In the genomic region with DNA sequence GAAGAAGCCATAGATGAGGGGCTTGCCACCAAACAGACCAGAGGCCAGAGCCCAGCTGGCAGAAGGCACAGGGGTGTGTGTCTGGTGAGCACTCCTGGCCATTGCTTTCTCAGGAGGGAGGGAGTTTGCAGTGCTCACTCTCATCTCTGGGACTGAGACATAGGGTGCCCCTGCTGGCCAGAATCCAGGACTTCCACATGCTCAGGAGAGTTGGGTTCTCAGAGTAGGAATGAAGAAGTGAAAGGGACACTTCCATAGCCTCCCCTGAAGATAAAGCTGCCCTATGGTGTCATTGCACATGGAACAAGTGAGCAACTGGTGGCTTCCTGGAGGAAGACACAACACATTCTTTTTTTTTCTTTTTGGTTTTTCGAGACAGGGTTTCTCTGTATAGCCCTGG, we compare ENCODE assay signal across 19 mouse cellular contexts. TPM values are rescaled to one million over a fixed set of nuclear protein-coding genes. Genes with fewer than 3 reads are reported as not detected.
DNase-seq lines count a peak whose midpoint lies in the region; ATAC-seq and TF ChIP-seq lines count a peak whose summit lies in the region.
"Had no signal": no experiment of that assay in that cellular context is flagged by ENCODE, and none has a peak within 500 bp of the region (broad histone marks: within the 10 kb centered on the region; RNA-seq: fewer than 3 reads in every experiment).

No protein-coding gene starts in this region.

- H3K36me3 ChIP-seq in liver, postnatal 0 days (replicated peaks; ENCODE audit: insufficient read depth, low read length), result no peaks in the 10 kb centered on the region
- no peaks in the 10 kb centered on the region for H3K36me3 ChIP-seq in liver, embryonic 12.5 days
- H3K36me3 ChIP-seq in E14TG2a.4 (ENCODE audit: insufficient read depth, low read length) (no peaks in the 10 kb centered on the region), MEL (ENCODE audit: control insufficient read depth in 1 of 2, insufficient read depth in 2 of 2, low read length in 2 of 2) (no peaks in the 10 kb centered on the region; a peak in 1 of 4 replicates)
- H3K36me3 ChIP-seq: embryonic facial prominence, embryonic 13.5 days; G1E; heart, embryonic 13.5 days; hindbrain, embryonic 15.5 days; limb, embryonic 15.5 days had no signal

- H3K27ac ChIP-seq in liver, postnatal 0 days (ENCODE audit: low read depth), result no peak overlapping the region
- no peak overlapping the region for H3K27ac ChIP-seq in liver, embryonic 12.5 days
- H3K27ac ChIP-seq in MEL (ENCODE audit: control insufficient read depth, low read depth, low read length), result no peak overlapping the region
- H3K27ac ChIP-seq: embryonic facial prominence, embryonic 13.5 days; heart, embryonic 13.5 days; hindbrain, embryonic 15.5 days; limb, embryonic 15.5 days had no signal

- H3K4me1 ChIP-seq in liver, postnatal 0 days (ENCODE audit: insufficient read depth), result peaks cover 6% of the 10 kb centered on the region; the same call in 1 of the 2 replicates
- H3K4me1 ChIP-seq in liver, embryonic 12.5 days, result peaks cover 11% of the 10 kb centered on the region
- H3K4me1 ChIP-seq in E14TG2a.4 (replicated peaks; ENCODE audit: low read depth, low read length) (peaks cover 37% of the 10 kb centered on the region), MEL (ENCODE audit: control insufficient read depth in 1 of 2, insufficient read depth in 2 of 2, low read length in 2 of 2) (peaks cover 0 to 2% of the 10 kb centered on the region in 2 experiments; a peak in 1 of 4 replicates)

- no peaks in the 10 kb centered on the region for H3K79me2 ChIP-seq in MEL (ENCODE audit: control insufficient read depth, insufficient read depth, low read length, poor library complexity)

- WGBS in liver, postnatal 0 days (ENCODE audit: insufficient replicate concordance), result 63% methylated on average over 1 of the region's 1 CpGs
- 42% methylated on average over 1 of the region's 1 CpGs for WGBS in liver, embryonic 12.5 days (ENCODE audit: insufficient replicate concordance)

- peak; percentile 34 for TF ChIP-seq CTCF in liver, postnatal 0 days (IDR thresholded peaks at IDR 0.05; ENCODE audit: low read depth)
- TF ChIP-seq CTCF in E14TG2a.4 (conservative IDR thresholded peaks at IDR 0.05; ENCODE audit: low read length), result peak; percentile 14; the same call in 1 of the 2 replicates
- TF ChIP-seq CTCF in MEL (IDR thresholded peaks at IDR 0.05 in 2 of 3, conservative IDR thresholded peaks at IDR 0.05 in 1 of 3; ENCODE audit: control insufficient read depth in 1 of 3, insufficient read depth in 1 of 3, low read depth in 2 of 3, low read length in 3 of 3, poor library complexity in 1 of 3, severe bottlenecking in 1 of 3), result no peak

- no peak for TF ChIP-seq POLR2A in MEL (IDR thresholded peaks at IDR 0.05; ENCODE audit: control insufficient read depth in 1 of 2, insufficient read depth in 1 of 2, low read depth in 1 of 2, low read length in 2 of 2, poor library complexity in 1 of 2)

- no peak for TF ChIP-seq EP300 in liver, postnatal 0 days (IDR thresholded peaks at IDR 0.05; ENCODE audit: low read depth)
- TF ChIP-seq EP300 in MEL (IDR thresholded peaks at IDR 0.05; ENCODE audit: low read depth in 1 of 2, low read length in 2 of 2), result no peak

- ATAC-seq in liver, postnatal 0 days, result no peak
- no peak for ATAC-seq in liver, embryonic 12.5 days
- ATAC-seq in granulocyte monocyte progenitor cell, adult 5-6 weeks (replicated peaks; ENCODE audit: poor library complexity, severe bottlenecking), result peak; percentile 91
- ATAC-seq: forebrain, embryonic 16.5 days had no signal

- no peak for TF ChIP-seq RAD21 in MEL (IDR thresholded peaks at IDR 0.05; ENCODE audit: low read depth, low read length)

- H3K9me3 ChIP-seq in liver, postnatal 0 days (ENCODE audit: low read length), result no peaks in the 10 kb centered on the region
- no peaks in the 10 kb centered on the region for H3K9me3 ChIP-seq in liver, embryonic 12.5 days (replicated peaks)
- H3K9me3 ChIP-seq in E14TG2a.4 (ENCODE audit: low read length), result no peaks in the 10 kb centered on the region
- H3K9me3 ChIP-seq in MEL (replicated peaks; ENCODE audit: insufficient read depth, low read length), result no peaks in the 10 kb centered on the region
- H3K9me3 ChIP-seq: embryonic facial prominence, embryonic 13.5 days; G1E; heart, embryonic 13.5 days; hindbrain, embryonic 15.5 days; limb, embryonic 15.5 days had no signal

- H3K4me3 ChIP-seq in liver, postnatal 0 days (ENCODE audit: low read depth, low read length), result no peak overlapping the region
- H3K4me3 ChIP-seq in liver, embryonic 12.5 days, result no peak overlapping the region
- no peak overlapping the region for H3K4me3 ChIP-seq in E14TG2a.4 (replicated peaks; ENCODE audit: low read length)
- H3K4me3 ChIP-seq in MEL (ENCODE audit: control insufficient read depth in 1 of 2, insufficient read depth in 1 of 2, low read depth in 2 of 2, low read length in 2 of 2), result no peak overlapping the region
- H3K4me3 ChIP-seq: embryonic facial prominence, embryonic 13.5 days; heart, embryonic 13.5 days; hindbrain, embryonic 15.5 days; limb, embryonic 15.5 days had no signal

- no peak for DNase-seq in liver, postnatal 0 days
- DNase-seq in MEL (ENCODE audit: low read depth, low spot score), result peak; percentile 30
- no peak for DNase-seq in Muller cell, postnatal 12 days (ENCODE audit: inconsistent ontology term)
- no peak for DNase-seq in layer of hippocampus, postnatal 10 days (ENCODE audit: low spot score in 2 of 2)
- DNase-seq: adrenal gland, adult 2 months; cerebellum, postnatal 10 days; heart, postnatal 36 days; kidney, adult 11 months; lung, adult 2 months; thymus, postnatal 14 days had no signal

- no peaks in the 10 kb centered on the region for H3K27me3 ChIP-seq in liver, postnatal 0 days (ENCODE audit: insufficient read depth, low read length)
- H3K27me3 ChIP-seq in liver, embryonic 12.5 days (replicated peaks), result peaks cover 20% of the 10 kb centered on the region
- H3K27me3 ChIP-seq in E14TG2a.4 (ENCODE audit: insufficient read depth, low read length) (no peaks in the 10 kb centered on the region), MEL (ENCODE audit: control insufficient read depth in 1 of 2, insufficient read depth in 2 of 2, low read length in 2 of 2) (no peaks in the 10 kb centered on the region)
- H3K27me3 ChIP-seq: embryonic facial prominence, embryonic 13.5 days; heart, embryonic 13.5 days; hindbrain, embryonic 15.5 days; limb, embryonic 15.5 days had no signal

- no peak overlapping the region for H3K4me2 ChIP-seq in liver, postnatal 0 days (ENCODE audit: low read depth, low read length)
- H3K4me2 ChIP-seq in liver, embryonic 12.5 days, result no peak overlapping the region
- H3K4me2 ChIP-seq: embryonic facial prominence, embryonic 13.5 days; heart, embryonic 13.5 days; hindbrain, embryonic 15.5 days; limb, embryonic 15.5 days had no signal

- no peak overlapping the region for H3K9ac ChIP-seq in liver, postnatal 0 days (replicated peaks)
- no peak overlapping the region for H3K9ac ChIP-seq in liver, embryonic 12.5 days
- no peak overlapping the region for H3K9ac ChIP-seq in MEL (ENCODE audit: control insufficient read depth, low read depth, low read length, poor library complexity, severe bottlenecking)
- H3K9ac ChIP-seq: embryonic facial prominence, embryonic 13.5 days; heart, embryonic 13.5 days; hindbrain, embryonic 15.5 days; limb, embryonic 15.5 days had no signal

RNA-seq across cellular contexts. Expression of a gene that starts 5.0 kb away (rescaled TPM):
- polyA plus RNA-seq in liver, postnatal 0 days (2015; fragmentation: Nextera tagmentation; extraction: Ambion mirVana), result 2.7 and 3.9 TPM in 2 replicates
- polyA plus RNA-seq in liver, embryonic 12.5 days (2016; fragmentation: Nextera tagmentation; extraction: Ambion mirVana), result 9.8 and 10.9 TPM in 2 replicates
- total RNA-seq in MEL (2012; rRNA removed), result 0.56 and 0.58 TPM in 2 replicates
- under 1 TPM in 1 of 2 experiments, not detected in 1; 0.84 TPM for polyA plus RNA-seq in MEL (2012; ENCODE audit: insufficient read depth in 1 of 2, insufficient read length in 2 of 2, low read depth in 1 of 2, low replicate concordance in 2 of 2, missing spikeins in 1 of 2)
- 0.38 TPM in 1 of 2 replicates, not detected in the other for total RNA-seq in granulocyte monocyte progenitor cell, adult 5-6 weeks (2014; fragmentation: Nextera tagmentation)
- 0.05 and 0.09 TPM in 2 replicates for total RNA-seq in granulocyte monocyte progenitor cell, adult 5-6 weeks (2017)
- 10 to 100 TPM; 36.9 to 39.4 TPM for total RNA-seq in layer of hippocampus, postnatal 10 days (2021)

RNA-seq across cellular contexts. Expression of a gene that starts 13.1 kb away (rescaled TPM):
- 8.5 and 9.1 TPM in 2 replicates for polyA plus RNA-seq in liver, postnatal 0 days (2015; fragmentation: Nextera tagmentation; extraction: Ambion mirVana)
- 17.7 and 18.8 TPM in 2 replicates for polyA plus RNA-seq in liver, embryonic 12.5 days (2016; fragmentation: Nextera tagmentation; extraction: Ambion mirVana)
- 48.0 and 71.9 TPM in 2 replicates for total RNA-seq in MEL (2012; rRNA removed)
- polyA plus RNA-seq in MEL (2012; ENCODE audit: insufficient read depth in 1 of 2, insufficient read length in 2 of 2, low read depth in 1 of 2, low replicate concordance in 2 of 2, missing spikeins in 1 of 2), result 10 to 100 TPM; 57.3 to 77.2 TPM
- total RNA-seq in granulocyte monocyte progenitor cell, adult 5-6 weeks (2014; fragmentation: Nextera tagmentation), result 0.56 TPM in 1 of 2 replicates, not detected in the other
- 1.2 and 5.5 TPM in 2 replicates for total RNA-seq in granulocyte monocyte progenitor cell, adult 5-6 weeks (2017)
- total RNA-seq in layer of hippocampus, postnatal 10 days (2021), result 10 to 100 TPM; 20.7 to 22.7 TPM

RNA-seq across cellular contexts. Expression of a gene that starts 14.2 kb away (rescaled TPM):
- polyA plus RNA-seq in liver, postnatal 0 days (2015; fragmentation: Nextera tagmentation; extraction: Ambion mirVana), result 16.1 and 19.3 TPM in 2 replicates
- 28.5 and 32.9 TPM in 2 replicates for polyA plus RNA-seq in liver, embryonic 12.5 days (2016; fragmentation: Nextera tagmentation; extraction: Ambion mirVana)
- total RNA-seq in MEL (2012; rRNA removed), result 18.3 and 23.1 TPM in 2 replicates
- 10 to 100 TPM in 1 of 2 experiments, not detected in 1; 39.9 TPM for polyA plus RNA-seq in MEL (2012; ENCODE audit: insufficient read depth in 1 of 2, insufficient read length in 2 of 2, low read depth in 1 of 2, low replicate concordance in 2 of 2, missing spikeins in 1 of 2)
- total RNA-seq in granulocyte monocyte progenitor cell, adult 5-6 weeks (2014; fragmentation: Nextera tagmentation), result 22.2 and 23.5 TPM in 2 replicates
- total RNA-seq in granulocyte monocyte progenitor cell, adult 5-6 weeks (2017), result 13.2 and 17.9 TPM in 2 replicates
- total RNA-seq in layer of hippocampus, postnatal 10 days (2021), result 10 to 100 TPM; 33.6 to 34.1 TPM

RNA-seq across cellular contexts. Expression of a gene that starts 15.9 kb away (rescaled TPM):
- 13.8 and 17.0 TPM in 2 replicates for polyA plus RNA-seq in liver, postnatal 0 days (2015; fragmentation: Nextera tagmentation; extraction: Ambion mirVana)
- 48.0 and 52.1 TPM in 2 replicates for polyA plus RNA-seq in liver, embryonic 12.5 days (2016; fragmentation: Nextera tagmentation; extraction: Ambion mirVana)
- total RNA-seq in MEL (2012; rRNA removed), result 69.0 and 76.1 TPM in 2 replicates
- 100 to 1,000 TPM in 1 of 2 experiments, not detected in 1; 162 TPM for polyA plus RNA-seq in MEL (2012; ENCODE audit: insufficient read depth in 1 of 2, insufficient read length in 2 of 2, low read depth in 1 of 2, low replicate concordance in 2 of 2, missing spikeins in 1 of 2)
- total RNA-seq in granulocyte monocyte progenitor cell, adult 5-6 weeks (2014; fragmentation: Nextera tagmentation), result 80.9 and 90.2 TPM in 2 replicates
- 32.3 and 34.9 TPM in 2 replicates for total RNA-seq in granulocyte monocyte progenitor cell, adult 5-6 weeks (2017)
- total RNA-seq in layer of hippocampus, postnatal 10 days (2021), result 100 to 1,000 TPM; 119 to 125 TPM

RNA-seq across cellular contexts. Expression of a gene that starts 33.0 kb away (rescaled TPM):
- 33.0 and 33.3 TPM in 2 replicates for polyA plus RNA-seq in liver, postnatal 0 days (2015; fragmentation: Nextera tagmentation; extraction: Ambion mirVana)
- 74.4 and 79.9 TPM in 2 replicates for polyA plus RNA-seq in liver, embryonic 12.5 days (2016; fragmentation: Nextera tagmentation; extraction: Ambion mirVana)
- total RNA-seq in MEL (2012; rRNA removed), result 267 and 286 TPM in 2 replicates
- 100 to 1,000 TPM in 1 of 2 experiments, not detected in 1; 407 TPM for polyA plus RNA-seq in MEL (2012; ENCODE audit: insufficient read depth in 1 of 2, insufficient read length in 2 of 2, low read depth in 1 of 2, low replicate concordance in 2 of 2, missing spikeins in 1 of 2)
- 252 and 261 TPM in 2 replicates for total RNA-seq in granulocyte monocyte progenitor cell, adult 5-6 weeks (2014; fragmentation: Nextera tagmentation)
- total RNA-seq in granulocyte monocyte progenitor cell, adult 5-6 weeks (2017), result 144 and 181 TPM in 2 replicates
- 10 to 100 TPM; 95.3 to 97.3 TPM for total RNA-seq in layer of hippocampus, postnatal 10 days (2021)

Comparison
In these comparisons a context has a peak if more than half of its experiments do, and no peak if none do; other contexts are left out.
1. CTCF ChIP-seq: peak in liver, postnatal 0 days (single experiment) and E14TG2a.4 (single experiment); none in MEL (0 of 3).
2. RNA of a gene that starts 5.0 kb away (total RNA-seq): 36.9 to 39.4 TPM in layer of hippocampus, postnatal 10 days; 0.56 to 0.58 TPM in MEL and 0.05 to 0.38 TPM in granulocyte monocyte progenitor cell, adult 5-6 weeks; every median in the first group is over 10 times any median in the second.